Mouse (Mus musculus): ENCODE results near the gene Gm10778.

- TF ChIP-seq POLR2A (IDR thresholded peaks at IDR 0.05; ENCODE audit: low read depth, low read length) = peak; percentile 91
- 0 out of 2 replicates have a peak, but pooled peaks have one; percentile 15 for TF ChIP-seq CTCF (IDR thresholded peaks at IDR 0.05; ENCODE audit: extremely low read depth, insufficient read depth, insufficient read length, insufficient replicate concordance)
These were observed 5.3 kb upstream of the Gm10778 start for GRCm38 (mm10) chr10:81643449-81644055.
